Mouse (Mus musculus) intestine, postnatal 0 days (tissue): ENCODE data around the gene Apoa4. TPM values are rescaled to one million over a fixed set of nuclear protein-coding genes. Genes with fewer than 3 reads are reported as not detected.

Experiments used
- ATAC-seq: fragments of 200-750 bp; cut with Nextera tagmentation; 2 replicates; pipeline ENCODE4 v1.8.0; 2017; ENCODE audit warnings: mild to moderate bottlenecking, moderate TSS enrichment, moderate library complexity
- H3K27ac ChIP-seq: fragments of 300-500 bp; sonication (generic); 2 replicates; pipeline ENCODE4 v1.5.1; 2014; ENCODE audit warnings: mild to moderate bottlenecking, low read depth, low read length, moderate library complexity
- H3K27me3 ChIP-seq: fragments of 300-500 bp; sonication (generic); replicated peaks from 2 replicates; pipeline ENCODE4 v1.6.1; 2014; ENCODE audit warnings: low read length, mixed read lengths; ENCODE audit not compliant: control insufficient read depth, insufficient read depth
- H3K36me3 ChIP-seq: fragments of 300-500 bp; sonication (generic); 2 replicates; pipeline ENCODE4 v1.6.1; 2014; ENCODE audit warnings: mild to moderate bottlenecking, moderate library complexity; ENCODE audit not compliant: control insufficient read depth, insufficient read depth
- H3K4me1 ChIP-seq: fragments of 300-500 bp; sonication (generic); replicated peaks from 2 replicates; pipeline ENCODE4 v1.6.1; 2014; ENCODE audit warnings: antibody characterized with exemption, low read length, mixed read lengths; ENCODE audit not compliant: control insufficient read depth, insufficient read depth
- H3K4me2 ChIP-seq: fragments of 300-500 bp; sonication (generic); replicated peaks from 2 replicates; pipeline ENCODE4 v1.6.1; 2014; ENCODE audit warnings: low read depth, mild to moderate bottlenecking, moderate library complexity
- H3K4me3 ChIP-seq: fragments of 300-500 bp; sonication (generic); 2 replicates; pipeline ENCODE4 v1.5.1; 2014; ENCODE audit warnings: low read depth, low read length
- H3K9ac ChIP-seq: fragments of 300-500 bp; sonication (generic); 2 replicates; pipeline ENCODE4 v1.6.1; 2014; ENCODE audit warnings: mild to moderate bottlenecking, low read depth, low read length
- H3K9me3 ChIP-seq: fragments of 300-500 bp; sonication (generic); 2 replicates; pipeline ENCODE4 v1.6.1; 2016; ENCODE audit warnings: mixed run types; ENCODE audit not compliant: control insufficient read depth
- CTCF ChIP-seq: sonication (generic); IDR thresholded peaks from 2 replicates; pipeline ENCODE4 v1.5.1; 2016; ENCODE audit warnings: low read depth, mild to moderate bottlenecking, control low read depth, antibody characterized with exemption, moderate library complexity
- WGBS: fragments of 180-500 bp; shearing (Covaris S2); extraction: QIAGEN DNeasy Blood & Tissue Kit; methylation state at CpG from one replicate; pipeline ENCODE4 v1.1.7; 2014; 5-methylcytosine and 5-hydroxymethylcytosine counted together
- polyA plus RNA-seq: library from polyadenylated mRNA; unstranded; fragments of >200 nt; fragmentation: Nextera tagmentation; extraction: Ambion mirVana; gene quantifications from 2 replicates; pipeline ENCODE4 v1.2.1, GENCODE M21; 2015

Gene Apoa4
- polyA plus RNA-seq, 1 experiment from 2014 or later, result 31,935 TPM

GRCm38 (mm10) chr9:46272070-46272469 lies 31.6 kb downstream of the Apoa4 start:
- H3K4me1 ChIP-seq, result no peaks in the 10 kb centered on the region
- no peaks in the 10 kb centered on the region; the same call in 1 of the 2 replicates for H3K27me3 ChIP-seq
- no peak overlapping the region; the same call in 1 of the 2 replicates for H3K4me3 ChIP-seq
- no peak for ATAC-seq
- H3K9ac ChIP-seq, result no peak overlapping the region
- H3K36me3 ChIP-seq, result peaks cover 28% of the 10 kb centered on the region
- no peak for TF ChIP-seq CTCF
- 77% methylated on average over 9 of the region's 9 CpGs for WGBS
- no peak overlapping the region for H3K27ac ChIP-seq
- H3K4me2 ChIP-seq, result no peak overlapping the region; the same call in 1 of the 2 replicates
- H3K9me3 ChIP-seq, result no peaks in the 10 kb centered on the region

GRCm38 (mm10) chr9:46272677-46273454 lies 32.4 kb downstream of the Apoa4 start, which contains the start of gene Zpr1:
Gene Zpr1, plus strand, starts transcription at chr9:46273064.
- Histone ChIP-seq H3K4me1 (no peaks in the 10 kb centered on the region), H3K27ac (0 out of 2 replicates have a peak within 1 kb of the TSS, but pooled peaks have one; percentile 28), H3K9ac (peak within 1 kb of the TSS; percentile 72), H3K36me3 (peaks cover 36% of the 10 kb centered on the region), H3K27me3 (no peaks in the 10 kb centered on the region; the same call in 1 of the 2 replicates), H3K4me2 (peak within 1 kb of the TSS; percentile 76), H3K9me3 (no peaks in the 10 kb centered on the region), H3K4me3 (peak within 1 kb of the TSS; percentile 86)
- 6% methylated on average over 45 of the region's 45 CpGs for WGBS
- peak; percentile 68 for TF ChIP-seq CTCF
- peak; percentile 91 for ATAC-seq

- Histone ChIP-seq H3K9ac (no peak overlapping the region), H3K9me3 (no peaks in the 10 kb centered on the region), H3K36me3 (peaks cover 44% of the 10 kb centered on the region), H3K4me1 (no peaks in the 10 kb centered on the region), H3K4me3 (no peak overlapping the region), H3K27ac (no peak overlapping the region), H3K4me2 (no peak overlapping the region), H3K27me3 (no peaks in the 10 kb centered on the region; the same call in 1 of the 2 replicates)
- no peak for ATAC-seq
- no peak for TF ChIP-seq CTCF
- 94% methylated on average over 9 of the region's 9 CpGs for WGBS
These were observed 34.0 kb downstream of the Apoa4 start for GRCm38 (mm10) chr9:46274494-46274893.

GRCm38 (mm10) chr9:46282631-46283436 lies 42.3 kb downstream of the Apoa4 start, which contains the start of gene Bud13:
Gene Bud13, plus strand, starts transcription at chr9:46283008.
- H3K4me2 ChIP-seq, result peak within 1 kb of the TSS; percentile 76
- WGBS, result 0% methylated on average over 49 of the region's 55 CpGs
- H3K36me3 ChIP-seq, result peaks cover 39% of the 10 kb centered on the region

More at GRCm38 (mm10) chr9:46282631-46283436, 42.3 kb downstream of the Apoa4 start, which contains the start of gene Bud13:
- Histone ChIP-seq H3K4me1 (no peaks in the 10 kb centered on the region), H3K9ac (peak within 1 kb of the TSS; percentile 89), H3K4me3 (peak within 1 kb of the TSS; percentile 99), H3K27ac (peak within 1 kb of the TSS; percentile 73), H3K9me3 (no peaks in the 10 kb centered on the region), H3K27me3 (no peaks in the 10 kb centered on the region)
- peak; percentile 88 for ATAC-seq
- TF ChIP-seq CTCF, result peak; percentile 76

Other genes with a start within 250 kb of the Apoa4 start
- 78.1 and 78.2 TPM in 2 replicates for gene Pafah1b2, start 228.0 kb upstream of the Apoa4 start, polyA plus RNA-seq
- gene Sik3, start 227.9 kb upstream of the Apoa4 start, polyA plus RNA-seq, result 7.4 and 10.0 TPM in 2 replicates
- gene Apoa1, start 12.1 kb upstream of the Apoa4 start, polyA plus RNA-seq, result 28,401 and 28,927 TPM in 2 replicates
- 8,073 and 8,903 TPM in 2 replicates for gene Apoc3, start 5.1 kb upstream of the Apoa4 start, polyA plus RNA-seq
- gene Apoa5, start 27.9 kb downstream of the Apoa4 start, polyA plus RNA-seq, result 0.56 and 0.64 TPM in 2 replicates
- gene Zpr1, start 32.4 kb downstream of the Apoa4 start, polyA plus RNA-seq, result 21.6 and 24.4 TPM in 2 replicates
- 6.4 and 8.0 TPM in 2 replicates for gene Bud13, start 42.3 kb downstream of the Apoa4 start, polyA plus RNA-seq
- not detected in 2 replicates for gene 4931429L15Rik, start 79.3 kb downstream of the Apoa4 start, polyA plus RNA-seq